Mouse (Mus musculus) bone marrow macrophage, adult 2 months (primary cell): Measurements from ENCODE around the gene Pkn2.

Source experiments
- CTCF ChIP-seq: IDR thresholded peaks from 2 replicates; pipeline ENCODE4 v1.5.1; 2012; ENCODE audit warnings: low read depth, mild to moderate bottlenecking, low read length, moderate library complexity
- POLR2A ChIP-seq: IDR thresholded peaks from 2 replicates; pipeline ENCODE4 v1.6.1; 2012; ENCODE audit warnings: mild to moderate bottlenecking, low read depth, low read length, borderline replicate concordance

- TF ChIP-seq CTCF (no peak), POLR2A (no peak)
Observed at GRCm38 (mm10) chr3:142898949-142899396, 17.2 kb upstream of the Pkn2 start.
